Mouse (Mus musculus): Measurements from ENCODE around the gene Bpnt1. TPM values are rescaled to one million over a fixed set of nuclear protein-coding genes. Genes with fewer than 3 reads are reported as not detected.
A peak's percentile ranks its signal among the peaks of the same experiment; 100 is the strongest.

Gene Bpnt1
- total and polyA plus RNA-seq, 3 experiments, result 22.0 to 29.1 TPM; not detected in 1

DNA sequence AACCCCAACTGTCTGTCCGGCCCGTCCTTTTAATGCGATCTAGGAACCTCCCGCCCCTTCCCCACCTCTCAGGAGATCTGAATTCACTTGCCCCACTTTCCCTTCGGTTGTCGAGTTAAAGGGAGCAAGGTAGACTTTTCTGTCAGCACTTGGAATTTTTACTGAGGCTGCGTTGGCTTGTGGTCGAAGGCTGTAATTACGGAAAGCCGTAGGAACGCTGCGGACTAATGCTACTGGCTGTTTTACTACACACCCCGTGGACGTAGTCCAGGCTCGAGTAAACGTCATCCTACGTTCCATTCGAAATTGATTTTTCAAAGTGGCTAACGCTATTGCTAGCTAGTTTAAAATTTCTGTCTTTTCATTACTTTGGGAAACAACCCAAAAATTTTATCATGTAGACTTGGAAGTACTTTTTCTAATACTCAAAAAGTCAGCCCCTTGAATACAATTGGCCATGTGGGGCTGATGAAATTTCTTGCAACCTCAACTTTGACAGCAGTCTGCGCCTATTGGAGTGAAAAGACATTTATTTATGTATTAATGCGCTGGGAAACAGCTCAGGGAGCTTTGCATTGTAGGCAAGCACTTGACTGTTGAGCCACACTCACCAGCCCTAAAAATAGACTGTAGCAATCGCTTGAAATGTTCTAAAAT, 31.7 kb downstream of the Bpnt1 start (continued):
- TF ChIP-seq GATA1 (IDR thresholded peaks at IDR 0.05; ENCODE audit: low read depth, low read length), result no peak
- no peak for TF ChIP-seq SMC3 (IDR thresholded peaks at IDR 0.05; ENCODE audit: low read depth, low read length)
- TF ChIP-seq MAFK (IDR thresholded peaks at IDR 0.05; ENCODE audit: borderline replicate concordance, low read depth, low read length), result no peak

DNA sequence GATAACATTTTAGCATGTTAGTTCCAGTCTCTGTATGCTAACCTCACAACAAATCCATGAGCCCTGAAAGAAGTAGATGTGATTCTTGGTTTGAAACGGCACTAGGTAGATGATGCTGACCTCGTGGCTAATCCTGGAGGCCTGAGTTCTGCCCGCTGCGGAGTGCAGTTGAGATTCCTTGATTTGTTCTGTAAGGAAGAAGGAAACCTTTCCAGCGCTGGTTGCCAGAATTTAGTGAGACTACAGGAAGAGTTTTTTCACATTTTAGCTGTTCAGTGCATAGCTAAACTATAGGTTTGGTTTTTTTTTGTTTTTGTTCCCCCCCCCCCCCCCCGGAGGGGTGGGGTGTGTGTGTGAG, 32.2 kb downstream of the Bpnt1 start:
- no peaks in the 10 kb centered on the region for H3K9me3 ChIP-seq (replicated peaks; ENCODE audit: insufficient read depth, low read length)
- H3K27me3 ChIP-seq (ENCODE audit: control insufficient read depth in 1 of 2, insufficient read depth in 2 of 2, low read length in 2 of 2), result no peaks in the 10 kb centered on the region
- no peak for TF ChIP-seq POLR2AphosphoS5 (IDR thresholded peaks at IDR 0.05; ENCODE audit: borderline replicate concordance, low read depth, low read length)
- no peak for TF ChIP-seq ETS1 (IDR thresholded peaks at IDR 0.05; ENCODE audit: low read depth, low read length)
- TF ChIP-seq MYC (IDR thresholded peaks at IDR 0.05; ENCODE audit: low read depth, low read length), result no peak
- TF ChIP-seq NELFE (IDR thresholded peaks at IDR 0.05; ENCODE audit: low read depth, low read length), result no peak
- TF ChIP-seq SMC3 (IDR thresholded peaks at IDR 0.05; ENCODE audit: low read depth, low read length), result no peak
- H3K9ac ChIP-seq (ENCODE audit: control insufficient read depth, low read depth, low read length, poor library complexity, severe bottlenecking), result peak overlapping the region; percentile 91
- DNase-seq (ENCODE audit: low read depth, low spot score), result no peak
- peaks cover 29 to 37% of the 10 kb centered on the region in 2 experiments for H3K36me3 ChIP-seq (ENCODE audit: control insufficient read depth in 1 of 2, insufficient read depth in 2 of 2, low read length in 2 of 2)
- H3K27ac ChIP-seq (ENCODE audit: control insufficient read depth, low read depth, low read length), result peak overlapping the region; percentile 91
- peaks cover 4 to 10% of the 10 kb centered on the region in 2 experiments; a peak in 3 of 4 replicates for H3K4me1 ChIP-seq (ENCODE audit: control insufficient read depth in 1 of 2, insufficient read depth in 2 of 2, low read length in 2 of 2)
- peaks cover 52% of the 10 kb centered on the region for H3K79me2 ChIP-seq (ENCODE audit: control insufficient read depth, insufficient read depth, low read length, poor library complexity)
- peak overlapping the region; percentile 86 to 92 for H3K4me3 ChIP-seq (ENCODE audit: control insufficient read depth in 1 of 2, insufficient read depth in 1 of 2, low read depth in 2 of 2, low read length in 2 of 2)

GRCm38 (mm10) chr1:185367383-185367782, 35.4 kb downstream of the Bpnt1 start:
- no peak overlapping the region for H3K9ac ChIP-seq (ENCODE audit: control insufficient read depth, low read depth, low read length, poor library complexity, severe bottlenecking)
- H3K4me1 ChIP-seq (ENCODE audit: control insufficient read depth in 1 of 2, insufficient read depth in 2 of 2, low read length in 2 of 2), result peaks cover 4 to 10% of the 10 kb centered on the region in 2 experiments; a peak in 3 of 4 replicates
- peaks cover 58% of the 10 kb centered on the region for H3K79me2 ChIP-seq (ENCODE audit: control insufficient read depth, insufficient read depth, low read length, poor library complexity)
- H3K27me3 ChIP-seq (ENCODE audit: control insufficient read depth in 1 of 2, insufficient read depth in 2 of 2, low read length in 2 of 2), result no peaks in the 10 kb centered on the region
- no peak overlapping the region for H3K4me3 ChIP-seq (ENCODE audit: control insufficient read depth in 1 of 2, insufficient read depth in 1 of 2, low read depth in 2 of 2, low read length in 2 of 2)
- no peak overlapping the region for H3K27ac ChIP-seq (ENCODE audit: control insufficient read depth, low read depth, low read length)
- H3K36me3 ChIP-seq (ENCODE audit: control insufficient read depth in 1 of 2, insufficient read depth in 2 of 2, low read length in 2 of 2), result peaks cover 33 to 50% of the 10 kb centered on the region in 2 experiments
- H3K9me3 ChIP-seq (replicated peaks; ENCODE audit: insufficient read depth, low read length), result no peaks in the 10 kb centered on the region
- DNase-seq (ENCODE audit: low read depth, low spot score), result no peak
- no peak for TF ChIP-seq ZMIZ1 (IDR thresholded peaks at IDR 0.05; ENCODE audit: low read depth, low read length)

DNA sequence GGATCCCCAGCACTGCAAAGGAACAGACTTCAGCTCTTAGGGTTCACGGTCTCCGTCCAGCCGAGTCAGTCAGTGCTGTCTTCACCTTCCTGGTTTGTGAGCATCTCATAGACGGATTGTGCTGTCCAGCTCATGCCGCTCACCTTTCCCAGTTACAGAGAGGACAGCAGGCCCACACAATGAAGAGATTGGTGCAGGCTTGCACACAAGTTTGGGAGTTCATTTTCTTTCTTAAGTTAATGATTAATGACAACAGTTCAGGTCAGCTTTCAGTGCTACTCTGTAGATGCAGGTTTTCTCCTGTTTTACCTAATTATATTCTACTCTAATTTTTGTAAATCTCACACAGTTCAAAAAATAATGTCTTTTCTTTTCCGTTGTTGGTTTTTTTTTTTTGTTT, 38.0 kb downstream of the Bpnt1 start:
- DNase-seq (ENCODE audit: low read depth, low spot score), result no peak
- Histone ChIP-seq H3K4me3 (ENCODE audit: control insufficient read depth in 1 of 2, insufficient read depth in 1 of 2, low read depth in 2 of 2, low read length in 2 of 2) (no peak overlapping the region), H3K9ac (ENCODE audit: control insufficient read depth, low read depth, low read length, poor library complexity, severe bottlenecking) (no peak overlapping the region), H3K27ac (ENCODE audit: control insufficient read depth, low read depth, low read length) (no peak overlapping the region), H3K79me2 (ENCODE audit: control insufficient read depth, insufficient read depth, low read length, poor library complexity) (peaks cover 36% of the 10 kb centered on the region), H3K4me1 (ENCODE audit: control insufficient read depth in 1 of 2, insufficient read depth in 2 of 2, low read length in 2 of 2) (peaks cover 2 to 7% of the 10 kb centered on the region in 2 experiments; a peak in 2 of 4 replicates), H3K9me3 (replicated peaks; ENCODE audit: insufficient read depth, low read length) (no peaks in the 10 kb centered on the region), H3K27me3 (ENCODE audit: control insufficient read depth in 1 of 2, insufficient read depth in 2 of 2, low read length in 2 of 2) (no peaks in the 10 kb centered on the region), H3K36me3 (ENCODE audit: control insufficient read depth in 1 of 2, insufficient read depth in 2 of 2, low read length in 2 of 2) (peaks cover 26 to 67% of the 10 kb centered on the region in 2 experiments)
- no peak for TF ChIP-seq ZMIZ1 (IDR thresholded peaks at IDR 0.05; ENCODE audit: low read depth, low read length)
- no peak for TF ChIP-seq CHD1 (IDR thresholded peaks at IDR 0.05; ENCODE audit: low read depth, low read length)
- no peak for TF ChIP-seq RAD21 (IDR thresholded peaks at IDR 0.05; ENCODE audit: low read depth, low read length)
- no peak for TF ChIP-seq SIN3A (IDR thresholded peaks at IDR 0.05; ENCODE audit: low read length)
- TF ChIP-seq ELF1 (IDR thresholded peaks at IDR 0.05; ENCODE audit: low read depth, low read length), result no peak
- no peak for TF ChIP-seq MAFK (IDR thresholded peaks at IDR 0.05; ENCODE audit: borderline replicate concordance, low read depth, low read length)
- TF ChIP-seq CHD2 (IDR thresholded peaks at IDR 0.05; ENCODE audit: low read length), result no peak
- TF ChIP-seq SMC3 (IDR thresholded peaks at IDR 0.05; ENCODE audit: low read depth, low read length), result no peak
- no peak for TF ChIP-seq MEF2A (IDR thresholded peaks at IDR 0.05; ENCODE audit: extremely low read depth, insufficient replicate concordance, low read depth, low read length, poor library complexity, severe bottlenecking)
- no peak for TF ChIP-seq RCOR1 (IDR thresholded peaks at IDR 0.05; ENCODE audit: low read depth, low read length)
- TF ChIP-seq BHLHE40 (IDR thresholded peaks at IDR 0.05; ENCODE audit: borderline replicate concordance, low read depth, low read length), result no peak
- no peak for TF ChIP-seq EP300 (IDR thresholded peaks at IDR 0.05; ENCODE audit: low read depth in 1 of 2, low read length in 2 of 2)
- no peak for TF ChIP-seq ZC3H11A (IDR thresholded peaks at IDR 0.05; ENCODE audit: low read depth, low read length)
- TF ChIP-seq USF2 (IDR thresholded peaks at IDR 0.05; ENCODE audit: borderline replicate concordance in 1 of 2, insufficient read depth in 1 of 2, low read depth in 1 of 2, low read length in 2 of 2), result no peak
